Mouse (Mus musculus) erythroblast, adult 5-6 weeks (primary cell): ENCODE data around the gene Cul3. TPM values are rescaled to one million over a fixed set of nuclear protein-coding genes. Genes with fewer than 3 reads are reported as not detected.

Experiments
- total RNA-seq, 2 experiments: library from RNA; stranded (forward) in 1 of 2; stranded (reverse) in 1 of 2; fragments of 150-400 nt in 1 of 2; fragments of 200-764, 138-1000 nt in 1 of 2; gene quantifications; 2 replicates each; pipeline versions ENCODE4 v1.2.3 to v1.2.4; 2015 to 2017; ENCODE audit warnings: low replicate concordance in 2 of 2

Cul3 gene
- total RNA-seq, 2 experiments from 2014 or later, result 66.5 to 170 TPM

Other genes with a start within 250 kb of the Cul3 start
- gene Fam124b, start 122.0 kb downstream of the Cul3 start, total RNA-seq (2015; ENCODE audit: low replicate concordance), result not detected in 2 replicates
- not detected in 2 replicates for gene Fam124b, start 122.0 kb downstream of the Cul3 start, total RNA-seq (2017; ENCODE audit: low replicate concordance)
- gene Gm45261, start 121.0 kb upstream of the Cul3 start, total RNA-seq (2015; ENCODE audit: low replicate concordance), result not detected in 2 replicates
- gene Gm45261, start 121.0 kb upstream of the Cul3 start, total RNA-seq (2017; ENCODE audit: low replicate concordance), result not detected in 2 replicates